In genomic region chr17:79291672-79292071, GRCm38 (mm10) we compare ENCODE assay signal across 23 mouse cellular contexts.
DNase-seq lines count a peak whose midpoint lies in the region; ATAC-seq and TF ChIP-seq lines count a peak whose summit lies in the region.
"Had no signal": no experiment of that assay in that cellular context is flagged by ENCODE, and none has a peak within 500 bp of the region (broad histone marks: within the 10 kb centered on the region; RNA-seq: fewer than 3 reads in every experiment).

No protein-coding gene starts in this region.

- ATAC-seq in midbrain, embryonic 11.5 days (ENCODE audit: low FRiP score): no peak
- ATAC-seq in midbrain, embryonic 16.5 days: no peak
- peak; percentile 76 for ATAC-seq in granulocyte monocyte progenitor cell, adult 5-6 weeks (replicated peaks; ENCODE audit: poor library complexity, severe bottlenecking)
- ATAC-seq in megakaryocyte progenitor cell, adult 5-6 weeks (replicated peaks; ENCODE audit: poor library complexity): peak; percentile 52; the same call in 1 of the 2 replicates
- no peak for ATAC-seq in forebrain, embryonic 14.5 days
- ATAC-seq: activated CD4-positive, CD25-positive, alpha-beta regulatory T cell, adult 4 months; forebrain, embryonic 13.5 days; forebrain, embryonic 16.5 days; Patski had no signal

- no peaks in the 10 kb centered on the region for H3K36me3 ChIP-seq in midbrain, embryonic 11.5 days (ENCODE audit: control insufficient read depth, insufficient read depth, low read length)
- H3K36me3 ChIP-seq in midbrain, embryonic 16.5 days (ENCODE audit: control insufficient read depth, insufficient read depth, low read length): no peaks in the 10 kb centered on the region
- no peaks in the 10 kb centered on the region for H3K36me3 ChIP-seq in CH12.LX (replicated peaks in 1 of 2; ENCODE audit: control insufficient read depth in 1 of 2, insufficient read depth in 1 of 2, low read length in 1 of 2)
- no peaks in the 10 kb centered on the region for H3K36me3 ChIP-seq in forebrain, embryonic 14.5 days (ENCODE audit: control insufficient read depth, insufficient read depth, low read length)
- H3K36me3 ChIP-seq: embryonic facial prominence, embryonic 10.5 days; embryonic facial prominence, embryonic 12.5 days; G1E had no signal

- no peak overlapping the region for H3K4me3 ChIP-seq in midbrain, embryonic 11.5 days (ENCODE audit: low read depth, low read length)
- no peak overlapping the region for H3K4me3 ChIP-seq in midbrain, embryonic 16.5 days (ENCODE audit: low read depth, low read length)
- no peak overlapping the region for H3K4me3 ChIP-seq in CH12.LX (replicated peaks in 1 of 3; ENCODE audit: low read depth in 2 of 3, low read length in 2 of 3, poor library complexity in 1 of 3)
- no peak overlapping the region for H3K4me3 ChIP-seq in forebrain, embryonic 14.5 days (ENCODE audit: low read depth, low read length)
- H3K4me3 ChIP-seq: embryonic facial prominence, embryonic 10.5 days; embryonic facial prominence, embryonic 12.5 days; forebrain, embryonic 13.5 days had no signal

- H3K27ac ChIP-seq in midbrain, embryonic 11.5 days (ENCODE audit: low read depth, low read length): no peak overlapping the region
- no peak overlapping the region for H3K27ac ChIP-seq in midbrain, embryonic 16.5 days (ENCODE audit: low read length)
- H3K27ac ChIP-seq in CH12.LX (ENCODE audit: insufficient read depth, low read depth): no peak overlapping the region
- no peak overlapping the region for H3K27ac ChIP-seq in forebrain, embryonic 14.5 days (ENCODE audit: low read depth, low read length)
- H3K27ac ChIP-seq: embryonic facial prominence, embryonic 10.5 days; embryonic facial prominence, embryonic 12.5 days; forebrain, embryonic 13.5 days had no signal

- H3K79me2 ChIP-seq in CH12.LX (replicated peaks; ENCODE audit: control insufficient read depth, extremely low read depth, insufficient read depth, poor library complexity, severe bottlenecking): no peaks in the 10 kb centered on the region

- no peak for TF ChIP-seq CTCF in CH12.LX (conservative IDR thresholded peaks at IDR 0.05 in 1 of 2, IDR thresholded peaks at IDR 0.05 in 1 of 2; ENCODE audit: low read depth in 2 of 2, low read length in 2 of 2)

- in situ Hi-C loops in CH12.LX (cut with MboI; ENCODE audit: low pct_ligation_motif_present, low pct_unique_long_range_greater_than_20kb, low sequenced_read_pairs): no loop called here

- WGBS in midbrain, embryonic 11.5 days: 80% methylated on average over 5 of the region's 5 CpGs
- 84% methylated on average over 5 of the region's 5 CpGs for WGBS in midbrain, embryonic 16.5 days
- WGBS in forebrain, embryonic 14.5 days: 84% methylated on average over 5 of the region's 5 CpGs

- H3K4me2 ChIP-seq in midbrain, embryonic 11.5 days: no peak overlapping the region
- H3K4me2 ChIP-seq in midbrain, embryonic 16.5 days (ENCODE audit: low read length): no peak overlapping the region
- no peak overlapping the region for H3K4me2 ChIP-seq in CH12.LX (ENCODE audit: insufficient read depth, low read depth, poor library complexity, severe bottlenecking)
- H3K4me2 ChIP-seq in forebrain, embryonic 14.5 days (ENCODE audit: low read length): no peak overlapping the region
- H3K4me2 ChIP-seq: embryonic facial prominence, embryonic 12.5 days; forebrain, embryonic 13.5 days had no signal

- TF ChIP-seq RAD21 in CH12.LX (IDR thresholded peaks at IDR 0.05; ENCODE audit: low read depth, low read length): no peak

- H3K4me1 ChIP-seq in midbrain, embryonic 11.5 days (ENCODE audit: control insufficient read depth, insufficient read depth, low read length): no peaks in the 10 kb centered on the region
- no peaks in the 10 kb centered on the region for H3K4me1 ChIP-seq in midbrain, embryonic 16.5 days (ENCODE audit: control insufficient read depth, insufficient read depth, low read length)
- H3K4me1 ChIP-seq in CH12.LX (ENCODE audit: control insufficient read depth in 1 of 2, insufficient read depth in 2 of 2): peaks cover 0 to 19% of the 10 kb centered on the region in 2 experiments; a peak in 2 of 4 replicates
- no peaks in the 10 kb centered on the region for H3K4me1 ChIP-seq in forebrain, embryonic 14.5 days (ENCODE audit: control insufficient read depth, insufficient read depth, low read length)
- H3K4me1 ChIP-seq: forebrain, embryonic 13.5 days had no signal

- H3K9ac ChIP-seq in midbrain, embryonic 11.5 days (ENCODE audit: low read length): no peak overlapping the region
- H3K9ac ChIP-seq in midbrain, embryonic 16.5 days (ENCODE audit: low read depth, low read length): no peak overlapping the region
- H3K9ac ChIP-seq in CH12.LX (ENCODE audit: insufficient read depth, low read depth): no peak overlapping the region
- no peak overlapping the region for H3K9ac ChIP-seq in forebrain, embryonic 14.5 days (ENCODE audit: low read length)
- H3K9ac ChIP-seq: embryonic facial prominence, embryonic 12.5 days; forebrain, embryonic 13.5 days had no signal

- no peaks in the 10 kb centered on the region for H3K27me3 ChIP-seq in midbrain, embryonic 11.5 days (ENCODE audit: control insufficient read depth, insufficient read depth, low read length)
- H3K27me3 ChIP-seq in midbrain, embryonic 16.5 days (ENCODE audit: control insufficient read depth, insufficient read depth, low read depth, low read length): no peaks in the 10 kb centered on the region
- H3K27me3 ChIP-seq in CH12.LX (replicated peaks): no peaks in the 10 kb centered on the region
- no peaks in the 10 kb centered on the region for H3K27me3 ChIP-seq in forebrain, embryonic 14.5 days (replicated peaks; ENCODE audit: control insufficient read depth, insufficient read depth, low read length)
- H3K27me3 ChIP-seq: embryonic facial prominence, embryonic 12.5 days; forebrain, embryonic 13.5 days; Patski had no signal

- peak; percentile 2 for DNase-seq in midbrain, embryonic 11.5 days (ENCODE audit: low spot score, missing footprints)
- DNase-seq in CH12.LX (ENCODE audit: extremely low read depth): no peak
- no peak for DNase-seq in gastrocnemius, postnatal 10 days
- no peak for DNase-seq in B cell, adult 2 months
- DNase-seq in forebrain, embryonic 14.5 days (ENCODE audit: low spot score): no peak
- DNase-seq: adrenal gland, adult 8-10 months; adrenal gland, postnatal 14 days; adrenal gland, postnatal 36 days; cerebellum, adult 11-12 months; cerebellum, adult 2 months; cerebellum, adult 9-11 months; cerebellum, postnatal 14 days; cerebellum, postnatal 36 days had no signal

- peak; percentile 58; the same call in 1 of the 2 replicates for TF ChIP-seq EP300 in CH12.LX (IDR thresholded peaks at IDR 0.05; ENCODE audit: low read length)

- H3K9me3 ChIP-seq in midbrain, embryonic 11.5 days (ENCODE audit: control insufficient read depth, low read length): no peaks in the 10 kb centered on the region
- H3K9me3 ChIP-seq in midbrain, embryonic 16.5 days (replicated peaks; ENCODE audit: control insufficient read depth, low read length, poor library complexity, severe bottlenecking): no peaks in the 10 kb centered on the region
- H3K9me3 ChIP-seq in CH12.LX (replicated peaks; ENCODE audit: low read length): no peaks in the 10 kb centered on the region
- no peaks in the 10 kb centered on the region for H3K9me3 ChIP-seq in forebrain, embryonic 14.5 days (replicated peaks; ENCODE audit: control insufficient read depth, low read length)
- H3K9me3 ChIP-seq: embryonic facial prominence, embryonic 10.5 days; embryonic facial prominence, embryonic 12.5 days; forebrain, embryonic 13.5 days had no signal

- no peak for TF ChIP-seq POLR2A in CH12.LX (IDR thresholded peaks at IDR 0.05; ENCODE audit: low read depth, low read length)

- dilution Hi-C loops in CH12.LX (cut with MboI; ENCODE audit: extremely low pct_ligation_motif_present, extremely low pct_unique_long_range_greater_than_20kb, low sequenced_read_pairs): no loop called here

TF ChIP-seq in CH12.LX, 34 proteins besides CTCF, POLR2A, EP300 and RAD21:
- TF ChIP-seq GABPA (IDR thresholded peaks at IDR 0.05; ENCODE audit: insufficient replicate concordance, low read depth, low read length) (no peak), TCF12 (IDR thresholded peaks at IDR 0.05; ENCODE audit: low read depth, low read length) (0 out of 2 replicates have a peak, but pooled peaks have one; percentile 35), IRF4 (IDR thresholded peaks at IDR 0.05; ENCODE audit: low read depth, low read length) (peak; percentile 66)

Comparison
In these comparisons a context has a peak if more than half of its experiments do, and no peak if none do; other contexts are left out.
1. ATAC-seq: peak in granulocyte monocyte progenitor cell, adult 5-6 weeks (single experiment) and megakaryocyte progenitor cell, adult 5-6 weeks (single experiment); none in midbrain, embryonic 11.5 days (single experiment), midbrain, embryonic 16.5 days (single experiment) and forebrain, embryonic 14.5 days (single experiment).